Mouse (Mus musculus) layer of hippocampus, adult 9-11 months (tissue): Measurements from ENCODE around the gene Ccl22.

Experiments
- DNase-seq: peaks from one replicate; pipeline ENCODE4 v3.0.0; 2022

The Ccl22 gene

DNA sequence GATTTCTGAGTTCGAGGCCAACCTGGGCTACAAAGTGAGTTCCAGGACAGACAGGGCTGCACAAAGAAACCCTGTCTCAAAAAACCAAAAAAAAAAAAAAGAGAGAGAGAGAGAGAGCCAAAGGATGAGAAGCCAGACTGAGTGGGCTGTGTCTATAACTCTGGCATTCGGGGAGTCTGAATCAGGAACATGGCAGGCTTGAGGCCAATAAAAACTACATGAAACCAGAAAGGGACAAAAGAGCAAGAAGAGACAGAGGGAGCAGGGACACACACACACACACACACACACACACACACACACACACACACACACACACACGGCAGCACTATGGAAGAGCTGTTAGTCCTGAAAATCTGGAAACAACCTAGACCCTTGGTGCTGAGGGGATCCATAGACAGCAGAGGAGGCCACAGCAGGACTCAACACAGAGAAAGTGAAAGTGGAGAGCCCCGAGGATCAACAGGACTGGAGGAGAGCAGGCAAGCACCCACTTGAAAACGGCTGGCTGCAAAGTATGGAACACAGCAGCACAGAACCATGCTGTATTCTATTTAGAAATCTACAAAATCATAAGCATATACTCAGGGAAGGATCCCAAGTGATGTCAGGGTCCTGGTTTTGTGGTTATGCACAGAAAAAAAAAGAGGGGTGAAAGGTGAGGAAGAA lies 9.8 kb upstream of the Ccl22 start:
- no peak for DNase-seq

DNA sequence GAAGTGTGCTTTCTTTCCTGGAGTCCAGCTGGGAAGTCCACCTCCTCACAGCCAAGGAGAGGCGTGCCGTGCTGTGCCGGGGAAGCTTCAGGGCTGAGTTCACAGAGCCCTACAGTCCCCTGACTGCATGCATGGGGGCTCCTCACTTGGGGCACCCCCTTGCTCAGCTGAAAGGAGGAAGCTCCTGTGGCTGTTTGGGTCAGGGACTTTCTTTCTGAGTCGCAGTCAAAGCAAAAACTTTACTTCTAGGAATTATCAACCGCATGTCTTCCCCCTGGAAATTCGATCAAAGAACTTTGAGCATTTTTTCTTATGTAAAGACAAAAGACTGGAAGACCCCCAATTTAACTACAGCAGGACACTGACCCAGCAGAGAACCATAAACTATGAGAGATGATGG lies 5.6 kb upstream of the Ccl22 start:
- no peak for DNase-seq

- DNase-seq, result no peak
Observed at GRCm38 (mm10) chr8:94740591-94740990, 4.8 kb upstream of the Ccl22 start.

- no peak for DNase-seq
Observed at GRCm38 (mm10) chr8:94741726-94742125, 3.7 kb upstream of the Ccl22 start.

DNA sequence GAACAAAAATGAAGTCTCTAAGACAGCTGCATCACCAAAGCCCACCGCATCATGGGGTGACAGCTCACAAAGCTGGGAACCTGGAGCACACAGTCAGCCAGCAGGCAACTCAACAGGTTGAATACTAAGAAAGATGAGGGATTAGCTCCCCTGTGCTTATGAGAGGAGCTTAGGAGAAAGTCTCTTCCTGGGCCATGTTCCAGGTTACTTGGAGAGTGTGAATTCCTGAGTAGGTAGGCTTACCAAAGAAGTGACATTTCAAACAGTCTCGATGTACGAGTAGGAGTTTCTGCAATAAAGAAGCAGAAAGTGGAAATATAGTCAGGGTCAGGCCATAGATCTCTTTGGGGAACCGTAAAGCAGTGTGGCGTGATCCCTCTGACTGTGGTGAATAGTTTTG lies 906 bp upstream of the Ccl22 start:
- DNase-seq, result no peak

- no peak for DNase-seq
Observed at GRCm38 (mm10) chr8:94744972-94745371, 418 bp upstream of the Ccl22 start.

DNA sequence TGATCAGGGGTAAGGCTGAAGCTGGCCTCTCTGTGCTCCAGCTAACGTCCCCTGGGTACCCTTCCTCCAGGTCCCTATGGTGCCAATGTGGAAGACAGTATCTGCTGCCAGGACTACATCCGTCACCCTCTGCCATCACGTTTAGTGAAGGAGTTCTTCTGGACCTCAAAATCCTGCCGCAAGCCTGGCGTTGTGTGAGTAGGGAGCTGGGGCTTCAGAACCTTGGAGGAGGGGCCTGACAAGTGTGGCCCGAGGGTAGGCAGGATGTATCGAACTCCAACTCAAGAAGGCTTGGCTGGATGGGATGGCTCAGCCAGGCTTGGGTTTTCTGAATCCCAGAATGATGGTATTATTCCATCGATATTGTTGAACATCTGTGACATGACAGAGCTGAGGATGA lies 1.4 kb downstream of the Ccl22 start:
- no peak for DNase-seq

DNA sequence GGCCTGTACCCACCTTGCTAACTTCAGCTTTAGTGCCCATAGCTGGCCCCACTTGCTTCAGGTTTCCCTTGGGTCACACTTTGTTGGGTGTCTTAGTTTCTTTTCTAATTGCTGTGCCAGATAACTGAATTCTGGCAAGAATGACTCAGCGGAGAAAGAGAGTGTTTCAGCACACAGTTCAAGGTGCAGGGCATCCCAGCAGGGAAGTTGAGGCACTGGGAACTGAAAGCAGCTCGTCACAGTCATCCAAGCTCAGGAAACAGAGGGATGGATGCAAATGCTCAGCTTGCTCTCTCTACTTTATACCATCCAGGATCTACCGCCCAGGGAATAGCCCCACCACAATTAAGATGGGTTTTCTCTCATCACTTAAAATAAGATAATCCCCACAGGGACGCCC lies 3.0 kb downstream of the Ccl22 start:
- no peak for DNase-seq

GRCm38 (mm10) chr8:94749942-94750341 lies 4.6 kb downstream of the Ccl22 start:
- DNase-seq, result no peak

- no peak for DNase-seq
Observed at GRCm38 (mm10) chr8:94751023-94751849, 5.8 kb downstream of the Ccl22 start.

- DNase-seq, result no peak
Observed at GRCm38 (mm10) chr8:94754006-94754405, 8.6 kb downstream of the Ccl22 start.

DNA sequence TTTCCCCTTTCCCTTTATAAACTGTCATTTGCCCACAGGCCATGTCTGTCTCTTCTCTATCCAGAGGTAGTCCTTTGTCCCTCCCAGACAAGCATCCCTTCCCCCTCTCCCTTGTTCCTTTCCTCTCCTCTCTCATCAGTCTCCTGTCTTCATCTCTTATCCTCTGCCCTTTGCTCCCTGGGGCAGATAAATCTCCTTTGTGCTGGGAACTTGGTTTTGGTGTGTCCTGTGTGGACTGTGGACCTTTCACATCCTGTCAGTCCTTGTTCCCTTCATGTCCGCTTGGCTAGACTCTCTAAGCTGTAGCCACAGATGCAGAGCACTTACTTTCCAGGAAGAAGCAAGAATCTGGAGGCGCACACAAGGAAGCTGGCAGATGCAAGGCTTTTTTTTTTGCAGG lies 9.1 kb downstream of the Ccl22 start:
- no peak for DNase-seq

DNA sequence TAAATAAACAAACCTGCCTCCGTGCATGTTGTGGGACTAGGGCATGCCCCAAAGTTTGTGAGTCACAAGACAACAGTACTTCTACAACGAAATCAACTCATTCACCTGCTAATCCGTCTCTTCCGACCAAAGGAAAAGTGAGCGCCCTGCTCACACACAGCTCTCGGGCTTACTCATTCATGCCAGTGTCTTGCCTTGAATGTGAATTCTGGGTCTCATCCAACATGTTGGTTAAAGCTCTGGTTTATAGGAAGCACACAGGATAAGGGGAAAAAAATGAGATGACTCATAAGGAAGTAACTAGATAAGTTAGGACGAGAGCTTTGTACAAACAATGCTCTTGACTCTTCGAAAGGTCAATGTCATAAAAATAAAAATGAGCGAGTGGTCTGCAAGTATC lies 21.6 kb downstream of the Ccl22 start:
- DNase-seq, result no peak

DNA sequence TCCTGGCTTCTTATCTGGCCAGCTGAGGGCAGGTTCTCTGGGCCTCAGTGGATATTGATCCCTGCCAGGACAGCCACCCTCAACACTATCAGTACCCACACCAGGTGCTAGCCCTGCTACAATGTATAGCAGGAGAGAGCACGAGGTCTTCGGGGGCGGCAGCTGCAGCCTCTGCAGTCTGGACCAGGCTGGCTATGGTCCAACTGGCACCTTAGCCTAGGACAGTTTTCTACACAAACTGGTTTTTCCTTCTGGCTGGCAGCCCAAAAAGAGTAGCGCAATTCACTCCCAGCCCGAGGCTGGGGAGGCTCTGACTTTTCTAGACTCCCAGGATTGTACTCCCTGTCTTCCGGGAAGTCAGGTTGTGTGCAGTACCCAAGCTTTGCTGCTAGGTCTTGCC lies 25.6 kb downstream of the Ccl22 start:
- DNase-seq, result no peak

DNA sequence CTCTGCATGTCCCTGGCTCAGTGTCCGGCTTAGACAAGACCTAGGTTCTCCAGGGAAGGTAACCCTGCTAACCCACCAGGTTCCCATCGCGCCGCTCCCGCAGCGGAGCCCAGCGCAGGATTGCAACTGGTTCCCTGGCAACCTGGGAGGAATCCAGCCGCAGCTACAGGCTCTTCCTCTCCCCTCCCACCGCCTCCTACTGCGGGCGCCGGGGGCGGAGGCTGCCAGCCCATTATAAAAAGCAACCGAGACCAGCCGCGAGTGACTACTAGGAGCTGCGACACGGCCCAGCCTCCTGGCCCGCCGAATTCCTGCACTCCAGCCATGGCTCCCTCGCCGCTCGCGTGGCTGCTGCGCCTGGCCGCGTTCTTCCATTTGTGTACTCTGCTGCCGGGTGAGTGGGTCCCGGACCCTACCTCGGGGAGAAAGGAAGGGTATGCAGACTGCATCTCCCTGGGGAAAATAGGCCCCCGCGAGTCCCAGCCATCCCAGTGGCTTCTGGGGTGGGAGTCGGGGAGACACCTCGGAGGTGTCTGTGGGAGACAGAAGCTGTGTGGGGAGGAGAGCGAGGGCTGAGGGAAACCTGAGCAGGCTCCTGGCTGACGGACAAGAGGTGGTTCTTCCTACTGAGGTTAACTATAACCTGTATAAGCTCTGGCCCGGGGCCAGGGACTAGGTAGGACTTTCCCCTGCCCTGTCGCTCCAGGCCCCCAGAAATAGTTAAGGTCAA lies 26.7 kb downstream of the Ccl22 start, which contains the start of gene Cx3cl1:
Gene Cx3cl1, plus strand, starts transcription at position 69 of the 730 bp plus-strand sequence.
- DNase-seq, result peak; percentile 91

DNA sequence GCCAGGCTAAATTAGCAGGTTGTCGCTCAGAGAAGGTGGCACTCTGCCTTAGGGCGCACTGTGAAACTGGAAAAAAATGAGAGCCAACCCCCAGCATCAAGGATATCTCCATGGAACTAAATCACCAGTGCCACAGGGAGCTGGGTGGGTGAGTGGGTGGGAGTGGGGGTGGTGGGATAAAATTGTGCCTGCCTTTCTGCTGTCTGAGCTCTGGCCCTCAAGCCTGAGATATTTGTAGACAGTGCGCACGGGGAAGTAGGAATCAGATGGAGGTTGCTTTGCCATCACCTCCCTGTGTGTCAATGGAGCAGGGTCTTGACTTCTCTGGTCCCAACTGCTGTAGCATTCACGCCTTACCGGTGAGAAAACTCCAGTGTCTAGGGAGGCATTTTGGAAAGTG lies 27.7 kb downstream of the Ccl22 start:
- no peak for DNase-seq

- DNase-seq, result peak; percentile 82
Observed at GRCm38 (mm10) chr8:94773700-94774171, 28.3 kb downstream of the Ccl22 start.

DNA sequence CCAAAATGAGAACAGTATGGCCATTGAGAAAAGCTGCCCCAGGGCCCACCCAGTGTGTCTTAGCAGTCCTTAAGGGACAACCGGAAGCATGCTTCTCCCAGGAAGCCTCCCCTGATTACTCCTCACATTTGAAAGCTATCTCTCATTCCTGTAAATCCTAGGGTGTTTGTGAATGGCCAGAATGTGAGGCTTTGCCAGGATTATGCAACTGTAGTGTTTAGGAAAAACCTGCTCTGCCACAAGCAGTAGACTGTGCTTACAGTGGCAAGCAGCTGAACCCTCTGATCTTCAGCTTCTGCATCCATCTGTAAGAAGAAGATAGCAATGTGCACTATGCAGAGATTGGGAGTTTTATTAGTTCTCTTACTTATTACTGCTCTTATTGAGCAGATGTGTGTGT lies 29.2 kb downstream of the Ccl22 start:
- DNase-seq, result no peak

- no peak for DNase-seq
Observed at GRCm38 (mm10) chr8:94776346-94776745, 31.0 kb downstream of the Ccl22 start.

GRCm38 (mm10) chr8:94778036-94778435 lies 32.6 kb downstream of the Ccl22 start:
- DNase-seq, result no peak

DNA sequence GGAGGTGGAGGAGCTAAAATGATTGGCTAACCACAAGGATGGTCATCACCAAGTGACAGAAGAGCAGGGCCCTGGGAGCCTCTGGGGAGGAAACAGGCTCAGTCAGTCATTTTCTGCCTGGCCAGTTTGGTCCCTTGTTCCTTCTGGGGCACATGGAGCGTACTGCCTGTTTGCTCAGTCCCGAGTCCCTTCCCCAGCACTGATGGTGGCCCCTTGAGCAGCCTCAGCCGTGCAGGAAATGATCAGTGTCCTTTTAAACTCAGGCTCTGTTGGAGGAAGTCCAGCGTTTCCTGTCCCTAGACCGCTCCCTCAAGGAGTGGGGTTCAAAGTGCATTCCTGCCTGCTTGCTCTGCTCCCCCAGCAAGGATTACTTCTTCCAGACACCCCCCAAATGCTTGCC lies 33.1 kb downstream of the Ccl22 start:
- DNase-seq, result no peak

DNA sequence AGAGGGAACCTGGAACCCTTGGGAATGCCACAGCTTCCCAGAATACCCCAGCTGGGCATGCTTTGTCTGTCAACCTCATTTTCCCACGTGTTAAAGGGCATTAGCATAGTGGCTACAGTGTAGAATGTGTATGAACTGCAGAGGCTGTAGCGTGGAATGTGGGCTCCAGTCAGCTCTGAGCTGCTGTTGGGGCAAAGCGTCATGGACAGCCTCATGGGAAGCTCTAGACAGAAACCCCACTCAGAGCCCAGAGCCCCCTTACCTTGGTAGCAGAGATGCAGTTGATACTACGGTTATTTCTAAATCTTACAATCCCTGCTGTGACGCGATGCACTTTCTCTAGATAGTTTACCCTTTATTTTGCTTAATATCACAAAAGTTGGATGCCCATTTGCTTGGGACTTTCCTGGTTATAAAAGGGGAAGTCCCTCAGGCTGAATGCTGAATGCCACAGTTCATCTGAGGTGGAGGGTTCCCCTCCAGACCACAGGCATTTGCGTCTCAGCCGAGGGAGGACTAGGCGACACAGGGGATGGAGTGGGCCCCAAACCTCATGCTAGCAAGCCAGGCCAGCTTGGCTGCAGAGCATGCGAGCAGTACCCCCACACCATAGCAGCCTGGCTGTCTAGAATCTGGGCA lies 33.6 kb downstream of the Ccl22 start:
- DNase-seq, result no peak
